Mouse (Mus musculus) midbrain, postnatal 0 days (tissue): ENCODE measurements around the gene Tle6. TPM values are rescaled to one million over a fixed set of nuclear protein-coding genes. Genes with fewer than 3 reads are reported as not detected.

Experiments used
- ATAC-seq: fragments of 200-750 bp; cut with Nextera tagmentation; 2 replicates; pipeline ENCODE4 v1.8.0; 2017; ENCODE audit warnings: moderate number of reproducible peaks, mild to moderate bottlenecking, moderate TSS enrichment, moderate library complexity; ENCODE audit not compliant: low FRiP score
- DNase-seq: peaks from one replicate; pipeline ENCODE4 v3.0.0-alpha.2; 2015; ENCODE audit warnings: low spot score
- H3K27ac ChIP-seq: fragments of 300-500 bp; sonication (generic); 2 replicates; pipeline ENCODE4 v1.5.1; 2014; ENCODE audit warnings: low read depth, mild to moderate bottlenecking, low read length, mixed read lengths
- H3K27me3 ChIP-seq: fragments of 300-500 bp; sonication (generic); 2 replicates; pipeline ENCODE4 v1.6.1; 2014; ENCODE audit warnings: low read length, control low read depth, mixed read lengths; ENCODE audit not compliant: insufficient read depth
- H3K36me3 ChIP-seq: fragments of 300-500 bp; sonication (generic); 2 replicates; pipeline ENCODE4 v1.6.1; 2014; ENCODE audit warnings: low read length, control low read depth, mixed read lengths; ENCODE audit not compliant: insufficient read depth
- H3K4me1 ChIP-seq: fragments of 300-500 bp; sonication (generic); 2 replicates; pipeline ENCODE4 v1.6.1; 2014; ENCODE audit warnings: mild to moderate bottlenecking, control low read depth, antibody characterized with exemption, low read length, mixed read lengths; ENCODE audit not compliant: insufficient read depth
- H3K4me2 ChIP-seq: fragments of 300-500 bp; sonication (generic); 2 replicates; pipeline ENCODE4 v1.6.1; 2014; ENCODE audit warnings: low read depth, mild to moderate bottlenecking, low read length, mixed read lengths; ENCODE audit not compliant: poor library complexity, severe bottlenecking
- H3K4me3 ChIP-seq: fragments of 300-500 bp; sonication (generic); 2 replicates; pipeline ENCODE4 v1.5.1; 2014; ENCODE audit warnings: low read depth, mild to moderate bottlenecking, low read length, moderate library complexity
- H3K9ac ChIP-seq: fragments of 300-500 bp; sonication (generic); replicated peaks from 2 replicates; pipeline ENCODE4 v1.6.1; 2014; ENCODE audit warnings: mild to moderate bottlenecking, low read length, moderate library complexity, mixed read lengths; ENCODE audit not compliant: poor library complexity, severe bottlenecking
- H3K9me3 ChIP-seq: fragments of 300-500 bp; sonication (generic); 2 replicates; pipeline ENCODE4 v1.6.1; 2016; ENCODE audit warnings: low read length, control low read depth
- CTCF ChIP-seq: IDR thresholded peaks from 2 replicates; pipeline ENCODE4 v1.5.1; 2016; ENCODE audit warnings: antibody characterized with exemption, mild to moderate bottlenecking
- WGBS: fragments of 180-500 bp; shearing (Covaris S2); extraction: QIAGEN DNeasy Blood & Tissue Kit; methylation state at CpG from one replicate; pipeline ENCODE4 v1.1.7; 2014; 5-methylcytosine and 5-hydroxymethylcytosine counted together
- polyA plus RNA-seq: library from polyadenylated mRNA; unstranded; fragments of >200 nt; fragmentation: Nextera tagmentation; extraction: Ambion mirVana; gene quantifications from 2 replicates; pipeline ENCODE4 v1.2.1, GENCODE M21; 2015
- total RNA-seq: library from RNA; depleted of rRNA; stranded (reverse); fragments of >200 nt; gene quantifications from 2 replicates; pipeline ENCODE4 v1.2.3, GENCODE M21; 2014

The Tle6 gene
- total and polyA plus RNA-seq, 2 experiments from 2014 or later = 7.5 to 13.3 TPM

DNA sequence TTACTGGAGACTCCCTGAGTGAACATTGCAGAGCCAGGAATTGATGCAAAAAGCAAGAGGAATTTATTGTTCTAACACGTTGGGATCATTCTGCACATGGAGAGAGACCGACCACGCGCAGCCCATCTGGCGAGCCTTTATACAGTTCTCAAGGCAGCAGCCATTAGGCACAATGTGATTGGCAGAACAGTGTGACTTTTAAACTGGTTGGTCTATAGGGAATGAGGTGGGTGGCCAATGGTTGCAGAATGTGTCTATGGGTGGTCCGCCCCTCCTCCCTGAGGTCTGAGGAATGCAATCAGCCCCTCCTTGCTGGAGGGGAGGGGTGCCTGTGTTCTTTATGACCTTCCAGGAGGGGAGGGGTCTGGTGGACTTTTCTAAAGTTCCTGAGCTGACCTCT is 14.6 kb upstream of the Tle6 start:
- 76% methylated on average over 6 of the region's 6 CpGs for whole genome bisulfite sequencing
- H3K9ac ChIP-seq = no peak overlapping the region
- ATAC-seq = no peak

DNA sequence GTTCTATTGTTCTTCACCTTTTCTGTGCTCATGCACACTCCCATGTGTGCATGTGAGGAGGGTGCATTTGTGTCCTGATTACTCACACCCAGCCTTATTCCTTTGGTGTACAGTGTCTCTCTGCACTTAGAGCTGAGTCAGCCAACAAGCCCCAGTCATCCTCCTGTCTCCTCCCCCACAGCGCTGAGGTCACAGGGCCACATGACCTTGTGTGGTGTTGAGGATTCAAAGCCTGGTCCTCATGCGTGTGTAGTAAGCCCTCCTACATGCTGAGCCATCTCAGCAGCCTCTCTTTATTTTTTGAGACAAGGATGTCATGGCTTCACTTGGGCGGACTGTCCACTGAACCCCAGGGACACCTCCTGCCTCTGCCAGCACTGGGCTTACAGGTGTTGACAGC is 11.9 kb upstream of the Tle6 start:
- H3K4me1 ChIP-seq = no peaks in the 10 kb centered on the region
- H3K27ac ChIP-seq = no peak overlapping the region
- no peak overlapping the region for H3K4me2 ChIP-seq
- DNase-seq = no peak
- H3K9ac ChIP-seq = no peak overlapping the region
- no peaks in the 10 kb centered on the region for H3K36me3 ChIP-seq
- no peak for ATAC-seq
- WGBS = 71% methylated on average over 3 of the region's 3 CpGs
- H3K4me3 ChIP-seq = no peak overlapping the region
- no peaks in the 10 kb centered on the region for H3K27me3 ChIP-seq
- no peaks in the 10 kb centered on the region for H3K9me3 ChIP-seq
- TF ChIP-seq CTCF = no peak

More for the DNA sequence above, 14.6 kb upstream of the Tle6 start:
- Histone ChIP-seq H3K4me3 (no peak overlapping the region), H3K27ac (no peak overlapping the region), H3K36me3 (no peaks in the 10 kb centered on the region), H3K27me3 (no peaks in the 10 kb centered on the region), H3K9me3 (no peaks in the 10 kb centered on the region), H3K4me1 (no peaks in the 10 kb centered on the region), H3K4me2 (no peak overlapping the region)
- no peak for DNase-seq
- no peak for TF ChIP-seq CTCF

DNA sequence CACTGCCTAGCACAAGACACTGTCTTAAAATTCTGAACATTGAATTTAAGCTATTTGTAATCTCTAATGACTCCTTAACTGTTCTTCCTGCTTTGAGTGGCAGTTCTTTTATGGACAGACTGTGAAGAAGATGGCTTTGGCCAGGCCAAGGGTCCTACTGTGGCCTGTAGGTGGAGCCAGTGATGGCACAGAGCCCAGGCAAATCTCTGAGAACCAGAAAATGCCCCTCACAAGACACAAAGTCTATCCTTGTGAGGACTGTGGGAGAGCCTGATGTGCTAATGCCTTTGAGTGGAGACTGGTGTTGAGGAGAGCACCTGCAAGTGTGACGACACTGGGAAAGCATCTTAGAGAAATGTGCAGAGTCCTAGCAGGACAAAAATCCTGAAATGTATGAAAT is 7.4 kb upstream of the Tle6 start:
- Histone ChIP-seq H3K36me3 (no peaks in the 10 kb centered on the region), H3K4me3 (no peak overlapping the region), H3K27ac (no peak overlapping the region), H3K9ac (no peak overlapping the region), H3K4me1 (0 out of 2 replicates have a peak, but pooled peaks cover 4% of the 10 kb centered on the region), H3K27me3 (no peaks in the 10 kb centered on the region), H3K9me3 (no peaks in the 10 kb centered on the region), H3K4me2 (no peak overlapping the region)
- TF ChIP-seq CTCF = peak; percentile 57
- no peak for DNase-seq
- no peak for ATAC-seq
- WGBS = 96% methylated on average over 1 of the region's 1 CpGs

DNA sequence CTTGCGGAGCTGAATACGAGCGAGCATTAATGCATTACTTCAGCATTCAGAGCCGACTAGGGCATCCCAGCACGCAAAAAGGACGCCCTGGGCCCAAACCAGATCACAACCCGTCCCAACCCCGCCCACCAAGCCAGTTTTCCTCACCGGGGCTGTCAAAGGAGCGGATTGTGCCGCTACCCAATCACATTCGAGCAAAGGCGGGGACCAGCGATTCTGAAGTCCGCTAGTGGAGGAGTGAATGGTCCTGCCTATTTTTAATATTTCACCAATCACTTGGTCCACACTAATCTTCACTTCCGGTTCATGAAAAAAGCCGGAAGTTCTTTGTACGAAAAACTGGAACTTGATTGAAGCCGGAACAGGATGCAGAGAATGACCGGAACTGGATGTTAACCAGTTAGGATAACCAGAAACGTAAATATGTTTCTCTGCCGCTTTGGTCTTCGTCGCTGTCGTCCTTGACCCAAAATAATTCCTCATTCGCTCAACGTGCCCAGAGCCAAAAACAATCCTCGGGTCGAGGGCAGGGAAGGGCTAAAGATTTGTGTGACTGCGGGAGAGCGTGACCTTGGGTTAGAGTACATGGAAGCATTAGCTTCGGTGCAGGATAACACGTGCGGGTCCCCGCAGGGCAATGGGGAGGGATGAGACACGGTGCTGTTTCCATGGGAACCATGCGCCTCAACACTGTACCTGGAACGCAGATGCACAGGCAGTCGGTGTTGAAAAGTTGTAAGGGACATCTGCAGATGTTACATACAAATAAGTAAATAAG is 5.3 kb upstream of the Tle6 start, which contains the start of gene BC025920:
TSS of gene BC025920 (plus strand) at position 297 of the 778 bp plus-strand sequence.
- peak within 1 kb of the TSS; percentile 87 for H3K27ac ChIP-seq
- H3K4me3 ChIP-seq = peak within 1 kb of the TSS; percentile 38
- WGBS = under 1% methylated on average over 39 of the region's 39 CpGs

DNA sequence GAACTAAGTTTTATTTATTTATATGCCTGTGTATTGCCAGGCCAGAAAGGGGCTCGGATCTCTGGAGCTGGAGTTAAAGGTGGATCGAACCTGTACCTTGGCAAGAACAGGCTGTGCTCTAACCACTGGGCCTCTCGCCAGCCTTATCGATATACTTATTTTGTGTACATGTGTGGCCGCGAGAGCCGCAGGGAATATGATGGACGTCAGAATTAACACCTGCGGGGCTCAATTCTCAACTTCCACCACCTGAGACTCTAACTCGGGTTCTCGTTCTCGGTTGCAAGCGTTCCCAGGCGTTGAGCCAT is 4.7 kb upstream of the Tle6 start:
- WGBS = 4% methylated on average over 14 of the region's 14 CpGs
- ATAC-seq (peak; percentile 5; the same call in 1 of the 2 replicates), DNase-seq (no peak)
- Histone ChIP-seq H3K36me3 (no peaks in the 10 kb centered on the region), H3K9me3 (no peaks in the 10 kb centered on the region), H3K27ac (peak overlapping the region; percentile 87), H3K9ac (0 out of 2 replicates have a peak overlapping the region, but pooled peaks have one; percentile 9), H3K4me1 (peaks cover 6% of the 10 kb centered on the region; the same call in 1 of the 2 replicates), H3K4me2 (peak overlapping the region; percentile 53), H3K27me3 (no peaks in the 10 kb centered on the region), H3K4me3 (peak overlapping the region; percentile 38)
- TF ChIP-seq CTCF = no peak

More for the DNA sequence above, 5.3 kb upstream of the Tle6 start, which contains the start of gene BC025920:
- no peaks in the 10 kb centered on the region for H3K36me3 ChIP-seq
- peaks cover 4% of the 10 kb centered on the region; the same call in 1 of the 2 replicates for H3K4me1 ChIP-seq
- H3K9ac ChIP-seq = peak within 1 kb of the TSS; percentile 52; the same call in 1 of the 2 replicates
- peak; percentile 14; the same call in 1 of the 2 replicates for TF ChIP-seq CTCF
- peak; percentile 99 for DNase-seq
- peak within 1 kb of the TSS; percentile 53 for H3K4me2 ChIP-seq
- no peaks in the 10 kb centered on the region for H3K27me3 ChIP-seq
- no peaks in the 10 kb centered on the region for H3K9me3 ChIP-seq
- ATAC-seq = peak; percentile 88
